Mouse (Mus musculus) testis, adult 2 months (tissue): ENCODE results near the gene Nos1. TPM values are rescaled to one million over a fixed set of nuclear protein-coding genes. Genes with fewer than 3 reads are reported as not detected.

ENCODE experiments used
- H3K27ac ChIP-seq: fragments of 200-500 bp; 2 replicates; pipeline ENCODE4 v1.5.1; 2012; ENCODE audit warnings: low read depth, low read length; ENCODE audit not compliant: control insufficient read depth, insufficient read depth
- H3K27me3 ChIP-seq: fragments of 200-500 bp; 2 replicates; pipeline ENCODE4 v1.6.1; 2012; ENCODE audit warnings: mild to moderate bottlenecking, low read length, moderate library complexity; ENCODE audit not compliant: control insufficient read depth, insufficient read depth
- H3K36me3 ChIP-seq: fragments of 200-500 bp; 2 replicates; pipeline ENCODE4 v1.6.1; 2012; ENCODE audit warnings: mild to moderate bottlenecking, low read length; ENCODE audit not compliant: control insufficient read depth, insufficient read depth
- H3K4me1 ChIP-seq: fragments of 200-500 bp; 2 replicates; pipeline ENCODE4 v1.6.1; 2012; ENCODE audit warnings: low read length; ENCODE audit not compliant: control insufficient read depth, insufficient read depth
- H3K4me3 ChIP-seq: fragments of 200-500 bp; 2 replicates; pipeline ENCODE4 v1.5.1; 2012; ENCODE audit warnings: low read depth, mild to moderate bottlenecking, low read length, moderate library complexity, mixed read lengths; ENCODE audit not compliant: control insufficient read depth
- CTCF ChIP-seq: fragments of 200-500 bp; IDR thresholded peaks from 2 replicates; pipeline ENCODE4 v1.5.1; 2012; ENCODE audit warnings: low read depth, mild to moderate bottlenecking, inconsistent platforms, low read length, moderate library complexity; ENCODE audit not compliant: control insufficient read depth, insufficient read depth, insufficient replicate concordance
- POLR2A ChIP-seq: fragments of 200-500 bp; IDR thresholded peaks from 2 replicates; pipeline ENCODE4 v1.6.1; 2012; ENCODE audit warnings: low read depth, mild to moderate bottlenecking, inconsistent platforms, low read length, moderate library complexity; ENCODE audit not compliant: control insufficient read depth
- polyA plus RNA-seq: library from polyadenylated mRNA; depleted of rRNA; stranded (reverse); fragments of >200 nt; gene quantifications from 2 replicates; pipeline ENCODE4 v1.2.3, GENCODE M21; 2012

Gene Nos1
- polyA plus RNA-seq, 1 experiment, result 0.94 TPM

GRCm38 (mm10) chr5:117941552-117941951 is 160.7 kb downstream of the Nos1 start:
- Histone ChIP-seq H3K27ac (no peak overlapping the region), H3K27me3 (no peaks in the 10 kb centered on the region), H3K4me1 (peaks cover 2% of the 10 kb centered on the region; the same call in 1 of the 2 replicates), H3K36me3 (no peaks in the 10 kb centered on the region), H3K4me3 (no peak overlapping the region)
- no peak for TF ChIP-seq CTCF
- no peak for TF ChIP-seq POLR2A

DNA sequence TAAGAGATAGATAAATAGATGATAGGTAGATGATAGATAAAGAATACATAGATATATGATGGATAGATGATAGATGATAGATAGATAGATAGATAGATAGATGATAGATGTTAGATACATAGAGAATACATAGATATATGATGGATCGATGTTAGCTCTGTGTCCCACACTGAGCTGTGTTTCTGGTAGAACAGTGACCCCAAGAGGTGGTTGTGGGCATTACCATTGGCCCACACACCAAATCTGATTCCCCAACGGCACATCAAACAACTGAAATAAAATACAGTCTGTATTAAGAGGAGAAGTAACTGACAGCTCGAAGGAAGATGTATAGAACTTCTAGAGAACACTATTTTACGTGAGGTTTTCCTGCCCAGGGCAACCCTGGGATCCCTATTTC is 165.8 kb downstream of the Nos1 start:
- TF ChIP-seq CTCF, result no peak; the same call in 1 of the 2 replicates
- no peak for TF ChIP-seq POLR2A
- H3K27me3 ChIP-seq, result no peaks in the 10 kb centered on the region
- no peak overlapping the region for H3K4me3 ChIP-seq
- no peaks in the 10 kb centered on the region for H3K36me3 ChIP-seq
- H3K4me1 ChIP-seq, result peaks cover 2% of the 10 kb centered on the region; the same call in 1 of the 2 replicates
- H3K27ac ChIP-seq, result no peak overlapping the region

GRCm38 (mm10) chr5:117949393-117949792 is 168.6 kb downstream of the Nos1 start:
- Histone ChIP-seq H3K27ac (no peak overlapping the region), H3K27me3 (no peaks in the 10 kb centered on the region), H3K36me3 (no peaks in the 10 kb centered on the region), H3K4me1 (peaks cover 2% of the 10 kb centered on the region; the same call in 1 of the 2 replicates), H3K4me3 (peak overlapping the region; percentile 7)
- TF ChIP-seq CTCF (no peak), POLR2A (no peak)

- Histone ChIP-seq H3K4me3 (no peak overlapping the region), H3K4me1 (peaks cover 2% of the 10 kb centered on the region; the same call in 1 of the 2 replicates), H3K27me3 (no peaks in the 10 kb centered on the region), H3K36me3 (no peaks in the 10 kb centered on the region), H3K27ac (no peak overlapping the region)
- TF ChIP-seq POLR2A, result no peak
- no peak for TF ChIP-seq CTCF
Measured at GRCm38 (mm10) chr5:117953893-117954292, 173.1 kb downstream of the Nos1 start.

- no peak overlapping the region for H3K27ac ChIP-seq
- H3K27me3 ChIP-seq, result no peaks in the 10 kb centered on the region
- no peak overlapping the region for H3K4me3 ChIP-seq
- TF ChIP-seq POLR2A (no peak), CTCF (no peak)
- H3K36me3 ChIP-seq, result no peaks in the 10 kb centered on the region
- peaks cover 2% of the 10 kb centered on the region; the same call in 1 of the 2 replicates for H3K4me1 ChIP-seq
Measured at GRCm38 (mm10) chr5:117954429-117954828, 173.6 kb downstream of the Nos1 start.

DNA sequence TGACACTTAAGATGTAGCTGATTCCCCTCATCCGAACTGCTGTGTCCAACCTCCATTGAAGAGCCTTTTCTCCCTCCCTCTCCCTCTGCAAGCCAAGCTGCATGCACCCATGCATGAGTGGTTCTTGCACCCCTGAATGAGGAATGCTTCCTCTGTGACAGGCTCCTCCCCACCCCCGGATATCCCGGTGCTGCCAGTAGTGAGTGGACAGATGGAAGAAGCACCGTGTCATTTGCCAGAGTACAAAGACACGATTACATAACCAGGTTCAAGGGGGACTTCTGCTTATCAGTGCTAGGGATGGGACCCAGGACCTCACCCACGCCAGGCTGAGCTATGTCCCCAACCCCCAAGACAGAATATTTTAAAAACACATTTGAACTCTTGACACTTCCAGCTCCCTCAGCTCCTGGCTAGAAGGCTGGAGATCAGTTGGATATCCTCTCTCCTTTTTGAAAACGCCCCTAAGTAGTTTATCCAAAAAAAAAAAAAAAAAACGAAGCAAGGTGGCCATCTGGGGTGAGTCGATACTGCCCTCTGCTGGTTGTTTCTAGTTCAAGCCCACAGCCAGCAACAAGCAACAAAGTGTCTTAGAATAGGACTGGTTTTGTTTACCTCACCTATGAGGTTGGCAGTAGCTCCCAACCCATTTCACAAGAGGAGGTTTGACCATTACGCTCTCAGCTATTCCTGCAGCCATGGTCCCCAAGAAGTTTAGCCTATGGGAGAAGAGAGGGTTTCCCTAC is 175.0 kb downstream of the Nos1 start:
- Histone ChIP-seq H3K4me3 (peak overlapping the region; percentile 40), H3K27ac (no peak overlapping the region), H3K27me3 (no peaks in the 10 kb centered on the region), H3K4me1 (no peaks in the 10 kb centered on the region; the same call in 1 of the 2 replicates), H3K36me3 (no peaks in the 10 kb centered on the region)
- TF ChIP-seq CTCF, result peak; percentile 21; the same call in 1 of the 2 replicates
- TF ChIP-seq POLR2A, result no peak

GRCm38 (mm10) chr5:117964750-117965149 is 183.9 kb downstream of the Nos1 start:
- Histone ChIP-seq H3K27me3 (no peaks in the 10 kb centered on the region), H3K36me3 (no peaks in the 10 kb centered on the region), H3K27ac (no peak overlapping the region; the same call in 1 of the 2 replicates), H3K4me1 (peaks cover 2% of the 10 kb centered on the region; the same call in 1 of the 2 replicates), H3K4me3 (no peak overlapping the region)
- no peak for TF ChIP-seq CTCF
- TF ChIP-seq POLR2A, result no peak
